Mouse (Mus musculus) Patski (cell line): Measurements from ENCODE around the gene Uck2. TPM values are rescaled to one million over a fixed set of nuclear protein-coding genes. Genes with fewer than 3 reads are reported as not detected.

Source experiments
- ATAC-seq: fragments of 100-300 bp; one replicate; pipeline ENCODE4 v1.8.0; 2021
- CTCF ChIA-PET: fragments of 350-600 bp; sonication (Branson Sonifier 250); formaldehyde crosslinking; loops from one replicate; lab custom pipeline; 2022; ENCODE audit warnings: inconsistent platforms; lab: Charles Lee
- POLR2A ChIA-PET: fragments of 350-600 bp; sonication (Branson Sonifier 250); formaldehyde crosslinking; loops from one replicate; lab custom pipeline; 2022; ENCODE audit warnings: antibody characterized with exemption, inconsistent platforms; lab: Charles Lee
- DNase-seq: peaks from one replicate; pipeline ENCODE4 v3.0.0-alpha.2; 2011; ENCODE audit warnings: low read depth, low spot score
- H3K27me3 ChIP-seq: fragments of 371-371 bp; one replicate; pipeline ENCODE4 v1.5.1; 2021
- CTCF ChIP-seq: fragments of 100-300 bp; IDR thresholded peaks from one replicate; pipeline ENCODE4 v1.5.1; 2021
- in situ Hi-C: fragments of 300-500 bp; cut with MboI; formaldehyde crosslinking; loops from 3 replicates; pipeline ENCODE4 v1.11.1; 2018; ENCODE audit warnings: low pct_unique_long_range_greater_than_20kb, mixed read lengths
- polyA plus RNA-seq: library from polyadenylated mRNA; unstranded; gene quantifications from one replicate; pipeline ENCODE4 v1.2.3, GENCODE M21; 2021

Gene Uck2
- polyA plus RNA-seq, 1 experiment from 2014 or later, result 66.4 TPM

DNA sequence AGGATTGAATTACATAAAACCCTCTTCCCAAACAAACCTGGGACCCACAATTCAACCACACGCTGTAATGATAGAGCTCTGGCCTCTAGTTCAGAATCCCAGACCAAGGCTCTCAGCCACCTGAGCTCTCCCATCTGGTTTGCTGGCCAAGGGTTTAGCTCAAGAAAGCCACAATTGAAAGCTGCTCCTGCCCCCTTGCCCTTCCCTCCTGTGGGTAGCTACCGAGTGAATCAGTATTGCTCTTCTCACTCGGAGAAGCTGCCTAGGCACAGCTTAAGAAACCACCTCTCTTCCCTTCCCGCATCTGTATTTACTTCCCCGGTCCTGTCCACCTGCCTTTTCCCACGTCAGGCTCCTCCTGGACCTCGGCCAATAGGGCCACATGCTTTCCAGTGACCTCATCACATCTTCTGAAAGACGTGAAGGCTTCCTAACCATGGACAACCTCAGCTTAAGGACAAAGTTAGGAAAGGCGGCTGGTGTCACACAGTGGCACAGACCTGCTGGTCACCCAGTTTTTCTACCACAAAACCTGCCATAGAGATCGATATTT is 22.6 kb downstream of the Uck2 start:
- in situ Hi-C loops, result loop anchor here (25.0 kb wide), 1 partner anchor 1800 kb away; the partner anchor contains the start of genes Dcaf6 and Mpc2

DNA sequence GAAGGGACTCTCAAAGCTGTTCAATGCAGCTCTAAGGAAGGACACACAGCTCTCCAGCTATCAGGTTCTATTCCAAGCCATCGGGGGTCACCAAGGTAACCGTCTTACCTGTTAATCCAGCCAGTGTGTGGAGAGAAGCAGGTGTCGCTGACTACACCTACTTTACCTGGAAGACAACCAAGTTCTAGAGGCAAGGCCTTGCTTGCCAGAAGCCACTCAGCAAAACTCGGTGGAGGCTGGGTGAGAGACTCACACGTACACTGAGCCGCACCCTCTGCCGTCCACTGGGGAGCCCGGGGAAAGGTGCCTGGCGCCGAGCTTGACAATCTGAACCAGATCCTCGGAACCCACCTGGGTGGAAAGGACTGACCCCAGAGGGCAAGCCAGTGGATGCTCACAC is 23.4 kb downstream of the Uck2 start:
- CTCF ChIA-PET, result no interaction called here
- no peak for TF ChIP-seq CTCF
- H3K27me3 ChIP-seq, result no peaks in the 10 kb centered on the region
- DNase-seq, result no peak
- POLR2A ChIA-PET, result interaction anchor here (1.3 kb wide), 1 partner anchor 22 kb away, joined by 8 read pairs; no protein-coding TSS in a partner anchor
- ATAC-seq, result no peak
- in situ Hi-C loops, result loop anchor here (25.0 kb wide), 1 partner anchor 1799 kb away; the partner anchor contains the start of genes Dcaf6 and Mpc2

More for the DNA sequence above, 22.6 kb downstream of the Uck2 start:
- CTCF ChIA-PET, result interaction anchor here (0.8 kb wide), 1 partner anchor 21 kb away, joined by 3 read pairs; no protein-coding TSS in a partner anchor
- H3K27me3 ChIP-seq, result no peaks in the 10 kb centered on the region
- ATAC-seq (no peak), DNase-seq (no peak)
- POLR2A ChIA-PET, result interaction anchor here (1.3 kb wide), 1 partner anchor 23 kb away, joined by 8 read pairs; no protein-coding TSS in a partner anchor
- TF ChIP-seq CTCF, result no peak

DNA sequence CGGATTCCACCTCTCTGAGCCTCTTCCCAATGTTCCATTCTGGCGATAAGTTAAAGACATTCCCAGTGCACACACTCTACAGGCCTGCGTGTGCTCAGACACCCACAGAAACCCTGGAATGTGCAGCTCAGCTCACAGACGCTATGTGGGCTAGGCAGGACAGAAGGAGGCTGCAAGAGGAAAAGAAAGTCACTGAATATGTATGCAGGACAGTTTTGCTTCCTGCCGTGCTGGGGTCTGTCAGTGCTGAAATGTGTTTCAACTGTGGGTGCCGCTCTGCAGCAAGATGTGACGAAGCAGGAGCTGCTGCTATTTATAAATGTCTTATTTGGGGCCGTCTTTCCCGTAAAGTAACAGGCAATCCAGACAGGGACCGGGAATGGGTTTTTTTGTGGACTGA is 25.4 kb downstream of the Uck2 start:
- POLR2A ChIA-PET, result no interaction called here
- TF ChIP-seq CTCF, result no peak
- CTCF ChIA-PET, result interaction anchor here (1.2 kb wide), 1 partner anchor 11 kb away, joined by 4 read pairs; no protein-coding TSS in a partner anchor
- in situ Hi-C loops, result loop anchor here (25.0 kb wide), 1 partner anchor 1797 kb away; the partner anchor contains the start of genes Dcaf6 and Mpc2
- no peak for DNase-seq
- ATAC-seq, result no peak
- H3K27me3 ChIP-seq, result no peaks in the 10 kb centered on the region

DNA sequence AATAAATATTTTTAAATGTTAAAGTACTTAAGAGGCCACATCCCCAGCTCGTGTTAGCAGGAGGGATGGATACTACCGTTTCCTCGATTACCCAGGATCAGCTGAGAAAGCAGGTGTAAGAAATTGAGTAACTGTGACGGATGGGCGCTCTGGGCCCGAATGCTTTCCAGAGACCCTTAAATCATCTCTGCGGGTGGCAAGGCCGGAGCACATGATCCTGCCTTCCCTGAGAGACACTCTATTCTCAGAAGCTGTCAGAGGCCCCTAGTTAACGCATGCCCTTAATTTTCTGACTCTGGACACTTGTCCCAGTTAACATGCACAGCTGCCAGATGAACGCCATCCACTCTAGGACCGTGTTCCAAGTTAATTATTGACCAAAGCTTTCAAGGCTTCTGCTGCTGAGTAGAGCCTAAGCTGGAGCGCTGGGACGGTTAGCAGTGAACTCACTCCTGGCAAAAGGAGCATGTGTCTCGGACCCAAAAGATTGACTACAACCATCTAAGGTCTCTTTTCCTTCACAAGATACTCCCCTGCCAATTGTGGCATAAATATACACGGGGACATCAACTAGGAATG is 28.3 kb downstream of the Uck2 start:
- in situ Hi-C loops, result loop anchor here (25.0 kb wide), 1 partner anchor 1795 kb away; the partner anchor contains the start of genes Dcaf6 and Mpc2
- no peak for DNase-seq
- POLR2A ChIA-PET, result no interaction called here
- no peaks in the 10 kb centered on the region for H3K27me3 ChIP-seq
- CTCF ChIA-PET, result interaction anchor here (1.1 kb wide), 1 partner anchor 19 kb away, joined by 3 read pairs; no protein-coding TSS in a partner anchor
- peak; percentile 83 for ATAC-seq
- no peak for TF ChIP-seq CTCF

DNA sequence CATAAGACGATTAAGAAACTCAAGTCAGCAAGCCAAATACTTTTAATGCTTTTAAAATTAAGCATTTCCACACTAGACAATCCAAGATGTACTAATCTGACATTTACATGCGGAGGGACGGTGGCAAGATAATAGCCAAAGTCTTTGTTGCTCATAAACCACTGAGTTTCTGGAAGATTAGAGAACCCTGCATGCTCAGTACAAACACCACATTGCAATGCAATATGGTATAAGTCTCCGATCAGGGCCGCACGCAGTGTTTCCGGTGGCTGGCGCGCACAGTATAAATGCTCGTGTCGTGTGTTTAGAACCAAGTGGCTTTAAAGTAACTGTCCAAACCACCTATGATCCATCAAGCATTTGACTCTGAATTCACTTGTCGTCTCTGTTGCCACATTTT is 31.5 kb downstream of the Uck2 start:
- DNase-seq (no peak), ATAC-seq (no peak)
- POLR2A ChIA-PET, result no interaction called here
- in situ Hi-C loops, result loop anchor here (25.0 kb wide), 1 partner anchor 1791 kb away; the partner anchor contains the start of genes Dcaf6 and Mpc2
- H3K27me3 ChIP-seq, result no peaks in the 10 kb centered on the region
- CTCF ChIA-PET, result no interaction called here
- TF ChIP-seq CTCF, result no peak

DNA sequence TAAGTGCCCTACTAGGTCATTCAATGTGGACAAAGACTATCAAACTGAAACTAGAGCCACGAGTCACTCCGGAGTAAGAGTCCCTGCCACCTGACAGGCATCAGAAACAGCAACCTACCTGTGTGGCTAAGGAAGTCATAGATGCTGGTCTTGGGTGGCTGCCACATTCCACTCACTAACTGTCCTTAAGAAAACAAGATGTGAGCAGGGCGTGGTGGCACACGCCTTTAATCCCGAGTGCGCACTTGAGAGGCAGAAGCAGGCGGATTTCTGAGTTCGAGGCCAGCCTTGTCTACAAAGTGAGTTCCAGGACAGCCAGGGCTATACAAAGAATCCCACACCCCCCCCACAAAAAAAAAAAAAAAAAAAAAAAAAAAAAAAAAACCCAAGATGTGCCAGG is 35.2 kb downstream of the Uck2 start:
- ATAC-seq (no peak), DNase-seq (no peak)
- in situ Hi-C loops, result loop anchor here (25.0 kb wide), 1 partner anchor 1788 kb away; the partner anchor contains the start of genes Dcaf6 and Mpc2
- POLR2A ChIA-PET, result no interaction called here
- TF ChIP-seq CTCF, result no peak
- no peaks in the 10 kb centered on the region for H3K27me3 ChIP-seq
- CTCF ChIA-PET, result interaction anchor here (1.6 kb wide), 1 partner anchor 10 kb away, joined by 4 read pairs; no protein-coding TSS in a partner anchor

DNA sequence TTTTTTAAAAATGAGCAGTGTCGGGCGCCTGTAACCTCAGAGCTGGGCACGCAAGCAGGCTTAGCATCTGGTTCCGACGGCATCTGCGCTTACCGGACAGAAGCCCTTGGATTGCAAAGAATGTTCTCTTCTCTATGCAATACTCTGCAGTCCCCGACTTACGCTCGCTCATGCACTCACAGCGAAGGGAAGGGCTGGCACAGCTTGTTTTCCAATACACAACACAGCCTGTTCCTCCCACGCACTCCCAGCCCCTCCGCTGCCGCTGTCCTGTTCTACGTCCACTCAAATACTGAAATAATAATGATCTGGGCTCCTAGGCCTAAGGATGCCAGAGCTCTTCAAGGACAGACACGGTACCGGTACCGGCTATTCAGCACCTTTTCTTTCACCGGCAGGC is 35.9 kb downstream of the Uck2 start:
- H3K27me3 ChIP-seq, result no peaks in the 10 kb centered on the region
- in situ Hi-C loops, result no loop called here
- ChIA-PET CTCF (interaction anchor here (1.1 to 1.9 kb wide), 3 partner anchors 10 to 88 kb away, joined by 3 to 4 read pairs (median 4); no protein-coding TSS in a partner anchor), POLR2A (interaction anchor here (1.2 kb wide), 2 partner anchors 34 to 56 kb away, joined by 3 read pairs; no protein-coding TSS in a partner anchor)
- no peak for TF ChIP-seq CTCF
- ATAC-seq (no peak), DNase-seq (no peak)

DNA sequence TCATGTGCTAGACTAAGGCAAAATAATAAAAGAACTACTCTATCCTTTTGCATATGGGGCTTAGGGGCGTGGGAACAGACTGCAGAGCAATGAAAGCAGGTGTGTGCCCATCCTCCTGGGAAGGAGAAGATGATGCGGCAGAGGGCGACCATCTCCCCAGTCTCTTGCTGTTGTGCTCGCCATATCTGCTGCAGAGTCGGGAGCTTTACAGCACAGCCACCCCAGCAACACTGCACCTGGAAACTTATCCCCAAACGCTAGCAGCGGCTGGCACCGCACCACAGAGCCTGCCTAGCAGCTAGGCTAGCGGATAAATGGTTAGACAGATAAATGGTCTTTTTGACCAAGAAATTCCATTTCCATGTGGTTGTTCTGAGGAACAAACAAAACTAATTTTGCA is 37.2 kb downstream of the Uck2 start:
- no peak for TF ChIP-seq CTCF
- POLR2A ChIA-PET, result interaction anchor here (0.9 to 1.2 kb wide), 2 partner anchors 13 to 35 kb away, joined by 3 read pairs; no protein-coding TSS in a partner anchor

DNA sequence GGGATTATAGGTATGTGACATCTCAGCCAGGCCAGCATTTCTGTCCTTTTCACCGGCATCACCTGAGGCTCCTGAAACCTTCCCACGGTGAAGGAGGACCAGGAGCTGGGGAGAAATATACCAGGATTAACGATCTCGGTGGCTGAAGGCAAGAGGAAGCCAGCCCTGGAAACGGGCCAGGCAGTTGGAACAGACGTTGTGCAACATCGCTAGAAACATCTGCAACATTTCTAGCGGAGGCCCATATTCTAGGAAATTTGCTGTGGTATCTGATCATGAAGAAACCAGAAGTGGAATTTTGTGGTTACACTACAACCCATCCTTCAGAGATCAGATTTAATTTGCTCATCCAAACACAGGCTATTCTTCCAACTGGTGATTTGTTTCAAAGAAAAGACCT is 38.1 kb downstream of the Uck2 start:
- ChIA-PET CTCF (interaction anchor here (0.9 to 2.0 kb wide), 4 partner anchors 26 to 120 kb away, joined by 3 to 5 read pairs (median 4); no protein-coding TSS in a partner anchor), POLR2A (no interaction called here)
- in situ Hi-C loops, result no loop called here
- TF ChIP-seq CTCF, result no peak
- peak; percentile 45 for ATAC-seq
- DNase-seq, result peak; percentile 82
- H3K27me3 ChIP-seq, result no peaks in the 10 kb centered on the region

More for the DNA sequence above, 37.2 kb downstream of the Uck2 start:
- in situ Hi-C loops, result no loop called here
- ATAC-seq (no peak), DNase-seq (no peak)
- CTCF ChIA-PET, result interaction anchor here (1.2 to 1.9 kb wide), 3 partner anchors 17 to 46 kb away, joined by 3 to 4 read pairs (median 4); no protein-coding TSS in a partner anchor
- no peaks in the 10 kb centered on the region for H3K27me3 ChIP-seq

DNA sequence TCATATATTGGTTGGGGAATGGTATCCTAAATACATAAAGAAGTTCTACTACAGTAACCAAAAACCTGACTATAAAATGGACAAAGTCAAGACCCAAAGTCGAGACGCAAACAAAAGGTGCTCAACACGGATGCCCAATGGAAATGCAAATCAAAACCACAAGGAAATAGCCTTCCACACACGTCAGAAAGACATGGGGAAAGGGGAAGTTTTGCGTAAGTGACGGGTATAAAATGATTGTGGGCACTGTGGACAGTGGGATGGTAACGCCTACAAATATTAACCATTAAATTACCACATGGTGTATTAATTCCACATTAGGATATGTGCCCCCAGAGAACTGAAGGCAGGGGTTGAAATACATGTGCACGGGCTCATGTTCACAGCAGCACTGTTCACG is 38.8 kb downstream of the Uck2 start:
- ChIA-PET CTCF (interaction anchor here (0.9 to 2.0 kb wide), 2 partner anchors 25 to 121 kb away, joined by 3 to 5 read pairs; no protein-coding TSS in a partner anchor), POLR2A (interaction anchor here (0.5 to 0.6 kb wide), 2 partner anchors 37 to 46 kb away, joined by 3 to 4 read pairs; no protein-coding TSS in a partner anchor)
- TF ChIP-seq CTCF, result no peak

More for the DNA sequence above, 38.8 kb downstream of the Uck2 start:
- ATAC-seq (no peak), DNase-seq (no peak)
- H3K27me3 ChIP-seq, result no peaks in the 10 kb centered on the region
- in situ Hi-C loops, result no loop called here
